Mouse (Mus musculus): ENCODE data around the gene Zfp287.

DNA sequence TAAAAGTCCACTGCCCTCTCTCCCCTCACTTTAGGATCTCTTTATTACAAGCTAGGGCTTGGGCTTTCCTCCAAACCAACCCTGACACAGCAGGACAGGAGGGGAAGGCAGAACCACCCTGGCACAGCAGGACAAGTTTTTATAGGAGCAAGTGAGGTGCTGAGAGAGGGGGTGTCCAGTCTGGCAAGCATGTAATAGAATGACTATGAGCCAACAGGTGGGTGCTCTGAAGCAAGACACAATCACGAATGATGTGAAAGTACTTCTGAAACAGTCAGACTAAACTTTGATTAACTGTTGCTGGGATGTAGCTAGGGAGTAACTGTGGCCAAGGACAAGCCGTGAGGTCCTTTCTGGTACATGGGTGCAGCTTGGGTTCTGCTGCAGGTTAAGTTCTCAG is 25.6 kb downstream of the Zfp287 start:
- no peak for TF ChIP-seq POLR2A (IDR thresholded peaks at IDR 0.05; ENCODE audit: borderline replicate concordance, extremely low read depth, low read depth, low read length)
- TF ChIP-seq CTCF (IDR thresholded peaks at IDR 0.05; ENCODE audit: insufficient read depth, low read length), result no peak
